17 mouse cellular contexts compared by ENCODE assay signal in the genomic region with DNA sequence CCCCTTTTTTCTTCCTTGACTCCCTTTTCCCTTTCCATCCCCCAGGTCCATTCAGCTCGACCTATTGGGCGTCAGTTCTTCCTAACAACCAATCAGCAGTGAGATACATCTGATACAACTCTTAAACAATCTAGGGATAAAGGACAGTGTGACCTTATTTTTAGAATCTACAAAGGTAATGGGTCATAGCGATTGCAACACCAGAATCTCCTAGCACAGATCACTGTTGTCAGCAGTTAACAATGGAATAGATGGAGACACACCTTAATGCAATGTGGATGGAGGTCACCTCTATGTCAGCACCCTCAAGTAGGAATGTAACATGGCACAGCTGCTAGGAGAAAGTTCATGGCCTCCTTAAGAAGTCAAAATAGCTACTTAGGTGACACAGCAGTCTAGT.
"Had no signal": no experiment of that assay in that cellular context is flagged by ENCODE, and none has a peak within 500 bp of the region (broad histone marks: within the 10 kb centered on the region; RNA-seq: fewer than 3 reads in every experiment).

No protein-coding gene starts in this region.

- H3K36me3 ChIP-seq: midbrain, embryonic 15.5 days had no signal

- H3K4me2 ChIP-seq: lung, embryonic 15.5 days; midbrain, embryonic 11.5 days; midbrain, embryonic 13.5 days; midbrain, embryonic 15.5 days; neural tube, embryonic 12.5 days had no signal

- H3K27ac ChIP-seq: lung, embryonic 15.5 days; macrophage; midbrain, embryonic 13.5 days; midbrain, embryonic 15.5 days; neural tube, embryonic 12.5 days had no signal

- H3K9me3 ChIP-seq: lung, embryonic 15.5 days; megakaryocyte, embryonic 14.5 days; midbrain, embryonic 13.5 days; midbrain, embryonic 15.5 days; neural tube, embryonic 12.5 days had no signal

- H3K4me1 ChIP-seq: midbrain, embryonic 13.5 days; midbrain, embryonic 15.5 days; neural tube, embryonic 12.5 days had no signal

- H3K4me3 ChIP-seq: lung, embryonic 15.5 days; megakaryocyte, embryonic 14.5 days; midbrain, embryonic 13.5 days; midbrain, embryonic 15.5 days; neural tube, embryonic 12.5 days had no signal

- H3K27me3 ChIP-seq: lung, embryonic 15.5 days; midbrain, embryonic 13.5 days; midbrain, embryonic 15.5 days; neural tube, embryonic 12.5 days had no signal

- H3K9ac ChIP-seq: lung, embryonic 15.5 days; midbrain, embryonic 13.5 days; midbrain, embryonic 15.5 days; neural tube, embryonic 12.5 days had no signal

- ATAC-seq: lung, postnatal 0 days; midbrain, embryonic 13.5 days; midbrain, embryonic 15.5 days had no signal

- DNase-seq: lung, adult 2 months; lung, postnatal 14 days; lung, postnatal 36 days; right cerebral cortex, postnatal 25 days; right cerebral cortex, postnatal 4 days; spleen, adult 18-20 months; thymus, adult 18-20 months; thymus, postnatal 25 days; thymus, postnatal 4 days had no signal
